Mouse (Mus musculus) right cerebral cortex, postnatal 14 days (tissue): Measurements from ENCODE around the gene Oas1d.
"Not testable (repeated sequence)": the region's sequence is repeated elsewhere in the genome, so short reads cannot be mapped to it uniquely, and the experiment has no call there.

Source experiments
- DNase-seq: peaks from one replicate; pipeline ENCODE4 v3.0.0; 2022

The Oas1d gene

DNA sequence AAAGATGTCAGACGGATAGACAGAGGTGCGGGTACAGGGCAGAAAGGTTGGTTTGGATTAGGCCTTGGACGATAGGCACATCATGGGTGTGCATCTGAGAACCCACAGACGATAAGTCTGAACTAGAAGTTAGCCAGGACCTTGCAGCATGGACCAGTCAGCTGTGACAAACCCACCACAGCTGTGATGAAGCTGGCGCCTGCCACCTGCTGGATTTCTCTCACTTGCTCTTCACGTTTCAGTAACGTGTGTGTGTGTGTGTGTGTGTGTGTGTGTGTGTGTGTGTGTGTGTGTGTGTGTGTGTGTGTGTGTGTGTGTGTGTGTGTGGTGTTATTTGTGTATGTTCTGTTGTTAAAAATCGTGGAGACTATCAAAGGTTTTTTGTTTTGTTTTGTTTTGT is at the start of gene Oas1d:
Oas1d (plus strand) TSS at position 333 of the 400 bp plus-strand sequence.
- not testable (repeated sequence) for DNase-seq

DNA sequence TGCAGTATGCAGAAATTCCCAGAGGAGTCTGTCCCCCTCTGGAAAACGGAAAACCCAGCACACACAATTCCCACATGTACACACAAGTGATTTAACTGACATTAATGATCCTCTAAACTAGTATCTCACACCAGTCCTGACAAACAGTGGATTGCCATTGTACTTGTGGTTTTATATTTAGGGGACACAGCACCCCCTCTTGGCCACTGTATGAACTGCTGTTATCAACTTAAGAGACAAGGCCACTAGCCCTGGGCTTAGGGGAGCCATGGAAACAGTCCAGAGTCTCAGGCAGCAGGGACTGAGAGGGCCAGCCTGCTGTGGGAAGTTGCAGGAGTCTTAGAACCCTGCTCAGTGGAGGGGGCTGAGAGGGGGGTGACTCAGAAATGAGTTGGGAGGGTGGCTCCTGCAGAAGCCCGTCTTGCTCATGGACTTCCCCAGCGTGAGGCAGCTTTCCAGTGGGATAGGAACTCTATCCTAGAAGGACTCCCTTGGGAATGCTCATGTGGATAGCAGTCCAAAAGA is 48.9 kb upstream of the Oas1d start:
- no peak for DNase-seq

GRCm38 (mm10) chr5:120869436-120870015 is 44.8 kb upstream of the Oas1d start:
- DNase-seq, result no peak

GRCm38 (mm10) chr5:120870081-120870480 is 44.3 kb upstream of the Oas1d start:
- no peak for DNase-seq

- DNase-seq, result no peak
Measured at GRCm38 (mm10) chr5:120870782-120871181, 43.6 kb upstream of the Oas1d start.

DNA sequence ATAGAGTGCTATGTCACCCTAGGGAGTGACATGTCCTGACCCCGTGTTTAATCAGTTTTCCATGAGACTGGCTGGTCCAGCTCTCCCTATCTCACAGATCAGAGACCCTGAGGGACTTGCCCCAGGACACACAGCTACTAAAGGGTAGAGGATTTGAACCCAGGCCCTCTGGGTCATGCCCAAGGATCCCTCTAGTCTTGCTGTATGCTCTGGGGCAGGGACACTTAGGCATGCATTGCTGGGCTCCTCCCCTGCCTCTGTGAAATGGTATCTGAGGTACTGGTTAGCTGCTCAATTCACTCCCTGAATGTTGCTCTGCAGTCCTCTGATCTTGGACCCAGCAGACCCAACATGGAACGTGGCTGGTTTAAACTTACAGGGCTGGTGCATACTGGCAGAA is 42.9 kb upstream of the Oas1d start:
- DNase-seq, result no peak

DNA sequence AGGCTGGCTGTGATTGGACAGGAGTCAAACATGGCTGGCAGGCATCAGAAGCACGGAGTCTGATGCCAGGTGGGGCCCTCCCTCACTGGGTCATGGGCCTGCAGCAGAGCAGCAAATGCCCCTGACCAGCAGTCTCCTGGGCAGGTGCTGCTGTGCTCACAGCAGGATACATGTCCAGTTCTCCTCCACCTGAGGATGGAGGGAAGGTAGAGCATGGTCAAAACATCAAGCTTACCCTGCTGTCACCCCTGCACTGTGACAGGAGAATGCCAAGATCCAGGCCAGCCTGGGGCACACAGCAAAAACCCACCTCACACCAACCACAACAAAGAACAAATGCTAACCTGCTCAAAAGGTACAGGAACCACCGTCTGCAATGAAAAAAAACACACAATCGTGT is 37.5 kb upstream of the Oas1d start:
- not testable (repeated sequence) for DNase-seq

DNA sequence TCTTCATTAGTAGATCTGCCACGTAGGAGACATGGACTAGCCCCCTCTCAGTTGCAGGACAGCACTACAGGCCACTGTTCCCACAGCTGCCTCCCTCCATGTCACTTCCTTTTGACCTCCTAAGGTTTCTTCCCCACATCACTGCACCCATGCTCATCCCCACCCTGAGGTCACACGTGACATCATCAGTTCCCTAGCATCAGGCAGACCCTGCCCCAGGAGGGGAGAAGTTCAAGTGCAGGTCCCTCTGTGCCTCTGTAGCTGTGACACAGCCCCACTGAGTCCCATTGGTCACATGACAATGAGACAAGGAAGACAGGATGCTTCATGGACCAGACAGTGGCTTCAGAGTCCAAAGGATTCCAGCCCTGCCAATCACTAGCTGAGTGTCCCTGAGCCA is 36.9 kb upstream of the Oas1d start:
- not testable (repeated sequence) for DNase-seq

DNA sequence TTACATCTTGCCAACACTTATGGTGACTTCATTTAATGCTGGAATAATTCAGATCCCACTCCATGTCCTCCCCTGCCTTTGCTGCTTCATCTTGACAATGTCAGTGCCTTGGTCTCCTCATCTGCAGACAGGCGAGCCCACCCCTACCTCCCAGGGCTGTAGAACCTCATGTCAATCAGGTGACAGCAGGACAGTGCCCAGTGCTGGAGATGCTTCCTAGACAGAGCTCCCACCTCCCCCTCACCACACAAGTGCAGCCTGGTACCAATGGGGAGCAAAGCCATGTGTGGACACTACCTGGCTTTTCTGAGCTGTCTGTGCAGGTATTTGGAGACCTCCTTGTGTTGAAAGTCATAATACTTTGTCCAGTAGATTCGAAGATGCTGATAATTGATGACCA is 35.5 kb upstream of the Oas1d start:
- DNase-seq, result not testable (repeated sequence)

GRCm38 (mm10) chr5:120881681-120882080 is 32.7 kb upstream of the Oas1d start:
- DNase-seq, result not testable (repeated sequence)

GRCm38 (mm10) chr5:120887413-120887812 is 26.9 kb upstream of the Oas1d start, which contains the start of gene Oas1g:
Oas1g (minus strand) TSS chr5:120887613.
- not testable (repeated sequence) for DNase-seq

- no peak for DNase-seq
Measured at GRCm38 (mm10) chr5:120887831-120888230, 26.5 kb upstream of the Oas1d start.

GRCm38 (mm10) chr5:120888294-120888815 is 26.0 kb upstream of the Oas1d start:
- not testable (repeated sequence) for DNase-seq

DNA sequence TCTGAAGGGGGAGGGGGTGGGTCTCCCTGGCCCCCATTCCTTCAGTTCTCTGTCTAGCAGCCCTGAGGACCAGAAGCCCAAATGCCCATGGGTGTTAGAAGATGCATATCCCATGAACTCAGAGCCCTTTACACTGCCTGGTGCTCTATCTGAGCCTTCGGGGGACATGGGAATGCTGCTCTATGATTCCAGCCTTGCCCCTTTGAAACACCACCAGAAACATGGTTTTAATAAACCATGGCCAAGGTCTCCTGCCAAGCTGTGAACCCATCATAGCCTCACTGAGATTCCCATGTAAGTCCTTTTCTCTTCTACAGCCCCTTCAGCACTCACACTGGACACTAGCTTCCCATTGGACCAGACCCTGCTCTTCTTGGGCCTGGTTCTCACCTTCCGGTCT is 24.3 kb upstream of the Oas1d start:
- DNase-seq, result no peak

DNA sequence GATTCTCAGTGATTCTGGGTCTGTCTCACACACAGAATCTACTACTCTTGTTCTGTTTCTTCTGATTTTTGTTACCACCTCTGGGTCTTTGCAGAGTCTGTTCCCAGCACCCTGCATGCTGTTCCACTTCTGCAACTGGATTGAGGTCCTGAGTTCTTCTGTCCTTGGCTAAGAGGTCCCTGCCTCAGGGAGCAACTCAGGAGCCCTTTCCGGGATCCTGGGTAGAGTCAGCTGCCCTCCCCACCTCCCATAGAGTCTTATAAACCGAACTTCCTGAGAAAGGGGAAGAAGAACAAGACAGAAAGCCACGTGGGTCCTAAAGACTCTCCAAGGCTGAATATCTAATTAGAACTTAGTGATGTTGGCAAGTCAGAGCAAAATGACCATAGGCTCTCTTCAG is 23.3 kb upstream of the Oas1d start:
- no peak for DNase-seq

DNA sequence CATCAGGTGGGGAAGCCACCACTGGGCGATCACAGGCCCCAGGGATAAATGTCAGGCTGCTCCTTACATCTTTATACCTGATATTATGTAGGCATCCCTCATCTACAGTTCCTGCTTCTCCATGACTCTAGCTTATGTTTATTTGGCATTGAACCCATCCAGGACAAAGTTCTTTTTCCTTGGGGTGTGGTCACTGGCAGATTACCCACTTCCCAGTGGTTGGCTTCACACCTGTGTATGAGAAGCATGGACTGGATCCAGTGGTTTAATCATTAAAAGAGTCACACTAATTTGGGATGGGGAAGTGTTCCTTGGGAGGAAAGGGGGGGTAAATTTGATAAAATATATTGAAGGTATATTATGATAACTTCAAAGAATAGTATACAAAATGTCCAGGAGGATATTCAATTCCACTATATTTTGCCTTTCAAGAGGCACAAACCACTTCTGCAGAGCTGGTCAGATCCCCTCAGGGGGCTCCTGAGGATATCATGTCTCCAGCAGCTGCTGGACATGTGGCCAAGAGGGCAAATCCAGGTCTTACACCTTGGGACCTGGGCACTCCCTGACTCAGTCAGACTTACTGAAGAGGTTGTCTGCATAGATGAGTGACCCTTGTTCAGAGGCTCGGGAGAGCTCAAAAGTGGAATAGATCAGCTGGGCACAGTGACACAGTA is 22.6 kb upstream of the Oas1d start:
- not testable (repeated sequence) for DNase-seq

DNA sequence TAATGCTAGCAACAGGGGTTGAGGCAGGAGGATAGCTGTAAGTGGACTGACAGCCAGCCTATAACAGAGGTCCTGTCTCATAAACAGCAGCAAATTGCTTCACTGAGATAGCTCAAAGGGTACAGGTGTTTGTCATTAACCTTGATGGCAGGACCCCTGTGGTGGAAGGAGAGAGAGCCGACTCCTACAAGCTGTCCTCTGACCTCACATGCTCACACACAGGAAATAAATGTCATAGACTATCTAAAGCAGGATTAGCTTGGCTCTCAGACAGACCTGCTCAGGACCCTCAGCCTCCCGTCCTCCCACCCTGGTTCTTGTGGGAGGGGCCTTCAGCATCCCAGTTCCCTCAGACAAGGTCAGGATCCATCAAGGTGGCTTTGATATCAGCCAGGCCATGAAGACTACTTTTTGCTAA is 22.1 kb upstream of the Oas1d start:
- no peak for DNase-seq

GRCm38 (mm10) chr5:120893866-120894265 is 20.5 kb upstream of the Oas1d start:
- not testable (repeated sequence) for DNase-seq

- DNase-seq, result not testable (repeated sequence)
Measured at GRCm38 (mm10) chr5:120894692-120895091, 19.6 kb upstream of the Oas1d start.

- DNase-seq, result no peak
Measured at GRCm38 (mm10) chr5:120895231-120895900, 19.0 kb upstream of the Oas1d start.

DNA sequence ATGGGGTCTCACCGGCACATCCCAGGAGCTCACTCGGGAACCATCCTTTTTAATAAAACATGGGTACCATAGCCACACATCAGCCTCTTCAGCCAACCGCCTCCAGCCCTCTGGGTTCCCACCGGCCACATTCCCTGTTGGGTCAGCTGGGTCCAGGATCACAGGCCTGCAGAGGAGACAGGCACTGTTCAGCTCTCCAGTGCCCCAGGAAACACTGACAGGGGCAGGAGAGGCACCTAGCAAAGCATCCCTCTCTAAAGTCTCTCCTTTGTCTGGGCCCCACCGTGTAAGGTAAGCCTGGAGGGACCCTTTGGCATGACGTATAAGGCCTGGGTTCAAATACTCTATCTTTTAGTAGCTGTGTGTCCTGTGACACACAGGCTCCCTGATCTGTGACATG is 16.0 kb upstream of the Oas1d start:
- DNase-seq, result no peak

DNA sequence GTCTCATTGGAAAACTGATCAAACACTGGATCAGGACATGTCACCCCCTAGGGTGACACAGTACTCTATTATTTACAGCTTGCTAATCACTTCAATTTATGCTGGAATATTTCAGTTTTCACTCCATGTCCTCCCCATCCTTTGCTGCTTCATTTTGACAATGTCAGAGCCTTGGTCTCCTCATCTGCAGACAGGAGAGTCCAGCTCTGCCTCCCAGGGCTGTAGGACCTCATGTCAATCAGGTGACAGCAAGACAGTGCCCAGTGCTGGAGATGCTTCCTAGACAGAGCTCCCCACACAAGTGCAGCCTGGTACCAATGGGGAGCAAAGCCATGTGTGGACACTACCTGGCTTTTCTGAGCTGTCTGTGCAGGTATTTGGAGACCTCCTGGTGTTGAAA is 15.6 kb upstream of the Oas1d start:
- no peak for DNase-seq

GRCm38 (mm10) chr5:120900666-120901065 is 13.7 kb upstream of the Oas1d start:
- DNase-seq, result no peak

GRCm38 (mm10) chr5:120902056-120902455 is 12.3 kb upstream of the Oas1d start:
- no peak for DNase-seq
